In genomic region chr16:4602766-4603452, GRCm38 (mm10) we compare ENCODE assay signal across 8 mouse cellular contexts. TPM values are rescaled to one million over a fixed set of nuclear protein-coding genes. Genes with fewer than 3 reads are reported as not detected.
A peak's percentile ranks its signal among the peaks of the same experiment; 100 is the strongest.
DNase-seq lines count a peak whose midpoint lies in the region; ATAC-seq lines count a peak whose summit lies in the region.
"Had no signal": no experiment of that assay in that cellular context is flagged by ENCODE, and none has a peak within 500 bp of the region (broad histone marks: within the 10 kb centered on the region; RNA-seq: fewer than 3 reads in every experiment).

No protein-coding gene starts in this region.

- DNase-seq in lung, postnatal 25 days (ENCODE audit: low spot score): no peak
- peak; percentile 54 for DNase-seq in heart, postnatal 4 days
- peak; percentile 87 for DNase-seq in kidney, postnatal 10 days
- DNase-seq in natural killer cell, adult 2 months (ENCODE audit: low spot score in 2 of 2): no peak
- DNase-seq in adipocyte (ENCODE audit: low spot score): no peak

- no peaks in the 10 kb centered on the region for H3K36me3 ChIP-seq in lung, embryonic 15.5 days
- no peaks in the 10 kb centered on the region for H3K36me3 ChIP-seq in neural tube, embryonic 15.5 days

- peak; percentile 19; the same call in 1 of the 2 replicates for ATAC-seq in lung, embryonic 15.5 days (ENCODE audit: borderline replicate concordance, extremely low read depth, low FRiP score, low TSS enrichment)
- no peak for ATAC-seq in neural tube, embryonic 15.5 days (ENCODE audit: low FRiP score)

- peak overlapping the region; percentile 27; the same call in 1 of the 2 replicates for H3K9ac ChIP-seq in lung, embryonic 15.5 days
- peak overlapping the region; percentile 20; the same call in 1 of the 2 replicates for H3K9ac ChIP-seq in neural tube, embryonic 15.5 days (replicated peaks)
- H3K9ac ChIP-seq: liver, embryonic 14.5 days had no signal

- WGBS in lung, embryonic 15.5 days: 17% methylated on average over 7 of the region's 7 CpGs
- 34% methylated on average over 7 of the region's 7 CpGs for WGBS in neural tube, embryonic 15.5 days

- H3K27ac ChIP-seq in lung, embryonic 15.5 days: peak overlapping the region; percentile 84
- H3K27ac ChIP-seq in neural tube, embryonic 15.5 days (replicated peaks): peak overlapping the region; percentile 18; the same call in 1 of the 2 replicates
- H3K27ac ChIP-seq: liver, embryonic 14.5 days had no signal

- no peaks in the 10 kb centered on the region for H3K27me3 ChIP-seq in lung, embryonic 15.5 days
- H3K27me3 ChIP-seq in neural tube, embryonic 15.5 days (replicated peaks): no peaks in the 10 kb centered on the region

- H3K4me1 ChIP-seq in lung, embryonic 15.5 days: peaks cover 87% of the 10 kb centered on the region
- H3K4me1 ChIP-seq in neural tube, embryonic 15.5 days: peaks cover 95% of the 10 kb centered on the region

- H3K4me2 ChIP-seq in lung, embryonic 15.5 days: peak overlapping the region; percentile 21
- no peak overlapping the region for H3K4me2 ChIP-seq in neural tube, embryonic 15.5 days

- H3K9me3 ChIP-seq in lung, embryonic 15.5 days: no peaks in the 10 kb centered on the region
- no peaks in the 10 kb centered on the region for H3K9me3 ChIP-seq in neural tube, embryonic 15.5 days (replicated peaks)

- H3K4me3 ChIP-seq in lung, embryonic 15.5 days: no peak overlapping the region
- no peak overlapping the region for H3K4me3 ChIP-seq in neural tube, embryonic 15.5 days (replicated peaks)

RNA-seq across cellular contexts. Expression of gene Glis2, which starts 8.4 kb away (rescaled TPM):
- 18.5 and 24.0 TPM in 2 replicates for polyA plus RNA-seq in lung, embryonic 15.5 days (2015; fragmentation: Nextera tagmentation; extraction: Ambion mirVana)
- total RNA-seq in heart, postnatal 4 days (2021): 10 to 100 TPM; 35.3 to 43.8 TPM
- 17.2 and 18.7 TPM in 2 replicates for polyA plus RNA-seq in neural tube, embryonic 15.5 days (2015; fragmentation: Nextera tagmentation; extraction: Ambion mirVana)

RNA-seq across cellular contexts. Expression of gene Pam16, which starts 21.9 kb away (rescaled TPM):
- polyA plus RNA-seq in lung, embryonic 15.5 days (2015; fragmentation: Nextera tagmentation; extraction: Ambion mirVana): 93.8 and 94.6 TPM in 2 replicates
- total RNA-seq in heart, postnatal 4 days (2021): 10 to 100 TPM; 89.5 to 92.6 TPM
- 150 and 179 TPM in 2 replicates for polyA plus RNA-seq in neural tube, embryonic 15.5 days (2015; fragmentation: Nextera tagmentation; extraction: Ambion mirVana)

RNA-seq across cellular contexts. Expression of gene Vasn, which starts 36.8 kb away (rescaled TPM):
- 25.1 and 25.9 TPM in 2 replicates for polyA plus RNA-seq in lung, embryonic 15.5 days (2015; fragmentation: Nextera tagmentation; extraction: Ambion mirVana)
- 10 to 100 TPM; 17.7 to 18.2 TPM for total RNA-seq in heart, postnatal 4 days (2021)
- polyA plus RNA-seq in neural tube, embryonic 15.5 days (2015; fragmentation: Nextera tagmentation; extraction: Ambion mirVana): 7.1 and 8.8 TPM in 2 replicates

RNA-seq across cellular contexts. Expression of gene Dnaja3, which starts 36.9 kb away (rescaled TPM):
- polyA plus RNA-seq in lung, embryonic 15.5 days (2015; fragmentation: Nextera tagmentation; extraction: Ambion mirVana): 66.0 and 66.5 TPM in 2 replicates
- total RNA-seq in heart, postnatal 4 days (2021): 10 to 100 TPM; 82.7 to 84.7 TPM
- polyA plus RNA-seq in neural tube, embryonic 15.5 days (2015; fragmentation: Nextera tagmentation; extraction: Ambion mirVana): 68.6 and 71.0 TPM in 2 replicates

RNA-seq across cellular contexts. Expression of gene Tfap4, which starts 43.3 kb away (rescaled TPM):
- 18.4 and 19.6 TPM in 2 replicates for polyA plus RNA-seq in lung, embryonic 15.5 days (2015; fragmentation: Nextera tagmentation; extraction: Ambion mirVana)
- 1 to 10 TPM; 3.5 to 4.7 TPM for total RNA-seq in heart, postnatal 4 days (2021)
- polyA plus RNA-seq in neural tube, embryonic 15.5 days (2015; fragmentation: Nextera tagmentation; extraction: Ambion mirVana): 8.6 and 12.3 TPM in 2 replicates

Comparison
In these comparisons a context has a peak if more than half of its experiments do, and no peak if none do; other contexts are left out.
1. DNase-seq: peak in heart, postnatal 4 days (single experiment) and kidney, postnatal 10 days (single experiment); none in lung, postnatal 25 days (single experiment), natural killer cell, adult 2 months (0 of 2) and adipocyte (single experiment).